Mouse (Mus musculus): Measurements from ENCODE around the gene Smchd1.
A peak's percentile ranks its signal among the peaks of the same experiment; 100 is the strongest.
"Not testable (repeated sequence)": the region's sequence is repeated elsewhere in the genome, so short reads cannot be mapped to it uniquely, and the experiment has no call there.

Gene Smchd1

GRCm38 (mm10) chr17:71474762-71475704, at the start of gene Smchd1:
Gene Smchd1 (minus strand): TSS chr17:71475343.
- peak; percentile 92 for DNase-seq (ENCODE audit: low read depth, low spot score)

- no peak for DNase-seq (ENCODE audit: low read depth, low spot score)
Observed at GRCm38 (mm10) chr17:71510297-71510696, 35.2 kb upstream of the Smchd1 start.

- no peak for DNase-seq (ENCODE audit: low read depth, low spot score)
Observed at GRCm38 (mm10) chr17:71506832-71507231, 31.7 kb upstream of the Smchd1 start.

- peak; percentile 24 for DNase-seq (ENCODE audit: low read depth, low spot score)
Observed at GRCm38 (mm10) chr17:71495784-71496183, 20.6 kb upstream of the Smchd1 start.

GRCm38 (mm10) chr17:71491332-71491686, 16.2 kb upstream of the Smchd1 start:
- DNase-seq (ENCODE audit: low read depth, low spot score), result no peak

- DNase-seq (ENCODE audit: low read depth, low spot score), result no peak
Observed at GRCm38 (mm10) chr17:71490666-71491331, 15.7 kb upstream of the Smchd1 start.

- no peak for DNase-seq (ENCODE audit: low read depth, low spot score)
Observed at GRCm38 (mm10) chr17:71489703-71490461, 14.7 kb upstream of the Smchd1 start.

- no peak for DNase-seq (ENCODE audit: low read depth, low spot score)
Observed at GRCm38 (mm10) chr17:71486231-71486851, 11.2 kb upstream of the Smchd1 start.

- no peak for DNase-seq (ENCODE audit: low read depth, low spot score)
Observed at GRCm38 (mm10) chr17:71485791-71486230, 10.7 kb upstream of the Smchd1 start.

GRCm38 (mm10) chr17:71484711-71485110, 9.6 kb upstream of the Smchd1 start:
- no peak for DNase-seq (ENCODE audit: low read depth, low spot score)

- DNase-seq (ENCODE audit: low read depth, low spot score), result peak; percentile 38
Observed at GRCm38 (mm10) chr17:71483418-71484060, 8.4 kb upstream of the Smchd1 start.

- DNase-seq (ENCODE audit: low read depth, low spot score), result no peak
Observed at GRCm38 (mm10) chr17:71479381-71479901, 4.3 kb upstream of the Smchd1 start.

GRCm38 (mm10) chr17:71477481-71477880, 2.3 kb upstream of the Smchd1 start:
- no peak for DNase-seq (ENCODE audit: low read depth, low spot score)

- peak; percentile 23 for DNase-seq (ENCODE audit: low read depth, low spot score)
Observed at GRCm38 (mm10) chr17:71476346-71477020, 1.3 kb upstream of the Smchd1 start.

- peak; percentile 83 for DNase-seq (ENCODE audit: low read depth, low spot score)
Observed at GRCm38 (mm10) chr17:71475705-71476089, 554 bp upstream of the Smchd1 start.

- peak; percentile 41 for DNase-seq (ENCODE audit: low read depth, low spot score)
Observed at GRCm38 (mm10) chr17:71474128-71474527, 1.0 kb downstream of the Smchd1 start.

GRCm38 (mm10) chr17:71471261-71471660, 3.9 kb downstream of the Smchd1 start:
- no peak for DNase-seq (ENCODE audit: low read depth, low spot score)

- no peak for DNase-seq (ENCODE audit: low read depth, low spot score)
Observed at GRCm38 (mm10) chr17:71460312-71460711, 14.8 kb downstream of the Smchd1 start.

GRCm38 (mm10) chr17:71459818-71460217, 15.3 kb downstream of the Smchd1 start, which contains the start of gene Gm4707:
Gene Gm4707 (minus strand): TSS chr17:71459918.
- DNase-seq (ENCODE audit: low read depth, low spot score), result no peak

GRCm38 (mm10) chr17:71457361-71457760, 17.8 kb downstream of the Smchd1 start:
- not testable (repeated sequence) for DNase-seq (ENCODE audit: low read depth, low spot score)

All from 3T3-L1 (cell line).